Mouse (Mus musculus) CH12.LX (cell line): ENCODE data around the gene Rpl13. TPM values are rescaled to one million over a fixed set of nuclear protein-coding genes. Genes with fewer than 3 reads are reported as not detected.
A peak's percentile ranks its signal among the peaks of the same experiment; 100 is the strongest.

ENCODE experiments used
- DNase-seq: peaks from one replicate; pipeline ENCODE4 v3.0.0-alpha.2; 2013; ENCODE audit errors: extremely low read depth
- H3K27ac ChIP-seq: 2 replicates; pipeline ENCODE4 v1.5.1; 2012; ENCODE audit warnings: low read depth, mild to moderate bottlenecking, control low read depth, moderate library complexity; ENCODE audit not compliant: insufficient read depth
- H3K27me3 ChIP-seq: replicated peaks from 2 replicates; pipeline ENCODE3; 2012; ENCODE audit warnings: inconsistent platforms
- H3K36me3 ChIP-seq, 2 experiments: replicated peaks in 1 of 2; 2 replicates each; pipeline versions ENCODE3 to v1.6.1; 2012; ENCODE audit warnings: inconsistent platforms in 1 of 2, low read length in 1 of 2, mild to moderate bottlenecking in 1 of 2, mixed read lengths in 1 of 2, moderate library complexity in 1 of 2; ENCODE audit not compliant: control insufficient read depth in 1 of 2, insufficient read depth in 1 of 2
- H3K4me1 ChIP-seq, 2 experiments: 2 replicates each; pipeline ENCODE4 v1.6.1; 2012; ENCODE audit warnings: inconsistent platforms in 1 of 2, moderate library complexity in 1 of 2; ENCODE audit not compliant: insufficient read depth in 2 of 2, control insufficient read depth in 1 of 2
- H3K4me2 ChIP-seq: 2 replicates; pipeline ENCODE4 v1.6.1; 2012; ENCODE audit warnings: low read depth, mild to moderate bottlenecking, control low read depth; ENCODE audit not compliant: poor library complexity, insufficient read depth, severe bottlenecking
- H3K4me3 ChIP-seq, 3 experiments: fragments of 150-350 bp in 1 of 3; sonication (generic) in 1 of 3; replicated peaks in 1 of 3; 2 replicates each; pipeline versions ENCODE3 to v1.5.1; 2011 to 2012; ENCODE audit warnings: low read depth in 2 of 3, low read length in 2 of 3, mild to moderate bottlenecking in 2 of 3, moderate library complexity in 2 of 3, control low read depth in 1 of 3, improper control_type of control experiment in 1 of 3, inconsistent platforms in 1 of 3, mixed read lengths in 1 of 3; ENCODE audit not compliant: poor library complexity in 1 of 3
- H3K79me2 ChIP-seq: replicated peaks from 2 replicates; pipeline ENCODE4 v1.6.1; 2012; ENCODE audit warnings: mild to moderate bottlenecking, moderate library complexity; ENCODE audit not compliant: control insufficient read depth, poor library complexity, insufficient read depth, severe bottlenecking; ENCODE audit errors: extremely low read depth
- H3K9ac ChIP-seq: 2 replicates; pipeline ENCODE4 v1.6.1; 2012; ENCODE audit warnings: low read depth, mild to moderate bottlenecking, control low read depth, moderate library complexity; ENCODE audit not compliant: insufficient read depth
- H3K9me3 ChIP-seq: replicated peaks from 2 replicates; pipeline ENCODE3; 2012; ENCODE audit warnings: low read length, inconsistent platforms, mixed read lengths
- BHLHE40 ChIP-seq: IDR thresholded peaks from 2 replicates; pipeline ENCODE4 v1.6.1; 2011; ENCODE audit warnings: mild to moderate bottlenecking, low read depth, low read length, improper control_type of control experiment
- CHD1 ChIP-seq: IDR thresholded peaks from 2 replicates; pipeline ENCODE4 v1.6.1; 2012; ENCODE audit warnings: low read depth, low read length, improper control_type of control experiment, inconsistent platforms
- CTCF ChIP-seq, 2 experiments: IDR thresholded peaks in 1 of 2; conservative IDR thresholded peaks in 1 of 2; 2 replicates each; pipeline ENCODE4 v1.5.1; 2011 to 2012; ENCODE audit warnings: low read depth in 2 of 2, low read length in 2 of 2, improper control_type of control experiment in 1 of 2, inconsistent platforms in 1 of 2, mild to moderate bottlenecking in 1 of 2, moderate library complexity in 1 of 2
- E2F4 ChIP-seq: IDR thresholded peaks from 2 replicates; pipeline ENCODE4 v1.6.1; 2011; ENCODE audit warnings: low read depth, low read length, improper control_type of control experiment; ENCODE audit not compliant: insufficient replicate concordance
- ELF1 ChIP-seq: IDR thresholded peaks from 2 replicates; pipeline ENCODE4 v1.6.1; 2014; ENCODE audit warnings: low read depth, mild to moderate bottlenecking, inconsistent platforms, low read length, improper control_type of control experiment
- EP300 ChIP-seq: IDR thresholded peaks from 2 replicates; pipeline ENCODE4 v1.6.1; 2011; ENCODE audit warnings: low read length, improper control_type of control experiment
- ETS1 ChIP-seq: conservative IDR thresholded peaks from 2 replicates; pipeline ENCODE4 v1.6.1; 2012; ENCODE audit warnings: low read depth, mild to moderate bottlenecking, inconsistent platforms, low read length, improper control_type of control experiment, moderate library complexity
- GABPA ChIP-seq: IDR thresholded peaks from 2 replicates; pipeline ENCODE4 v1.6.1; 2012; ENCODE audit warnings: low read depth, low read length, improper control_type of control experiment, inconsistent platforms; ENCODE audit not compliant: insufficient replicate concordance
- HCFC1 ChIP-seq: IDR thresholded peaks from 2 replicates; pipeline ENCODE4 v1.6.1; 2012; ENCODE audit warnings: low read depth, mild to moderate bottlenecking, inconsistent platforms, low read length, improper control_type of control experiment
- IRF4 ChIP-seq: IDR thresholded peaks from 2 replicates; pipeline ENCODE4 v1.6.1; 2014; ENCODE audit warnings: low read depth, mild to moderate bottlenecking, inconsistent platforms, low read length, improper control_type of control experiment
- JUN ChIP-seq: IDR thresholded peaks from 2 replicates; pipeline ENCODE4 v1.6.1; 2011; ENCODE audit warnings: low read depth, mild to moderate bottlenecking, low read length, improper control_type of control experiment, moderate library complexity; ENCODE audit not compliant: insufficient read depth
- JUND ChIP-seq: conservative IDR thresholded peaks from 2 replicates; pipeline ENCODE4 v1.6.1; 2011; ENCODE audit warnings: low read depth, low read length, improper control_type of control experiment
- KAT2A ChIP-seq: IDR thresholded peaks from 2 replicates; pipeline ENCODE4 v1.6.1; 2012; ENCODE audit warnings: low read length, improper control_type of control experiment, inconsistent platforms; ENCODE audit not compliant: insufficient replicate concordance
- MAFK ChIP-seq: IDR thresholded peaks from 2 replicates; pipeline ENCODE4 v1.6.1; 2011; ENCODE audit warnings: low read length, improper control_type of control experiment; ENCODE audit not compliant: insufficient replicate concordance
- MAZ ChIP-seq: IDR thresholded peaks from 2 replicates; pipeline ENCODE4 v1.6.1; 2012; ENCODE audit warnings: low read depth, mild to moderate bottlenecking, inconsistent platforms, low read length, improper control_type of control experiment, moderate library complexity
- MYC ChIP-seq: IDR thresholded peaks from 2 replicates; pipeline ENCODE4 v1.6.1; 2011; ENCODE audit warnings: low read depth, mild to moderate bottlenecking, improper control_type of control experiment, low read length
- NELFE ChIP-seq: IDR thresholded peaks from 2 replicates; pipeline ENCODE4 v1.6.1; 2011; ENCODE audit warnings: low read depth, low read length, improper control_type of control experiment
- NRF1 ChIP-seq: IDR thresholded peaks from 2 replicates; pipeline ENCODE4 v1.6.1; 2014; ENCODE audit warnings: low read depth, mild to moderate bottlenecking, inconsistent platforms, low read length, improper control_type of control experiment, moderate library complexity
- PAX5 ChIP-seq: IDR thresholded peaks from 2 replicates; pipeline ENCODE4 v1.6.1; 2012; ENCODE audit warnings: low read length, inconsistent platforms, mixed read lengths
- POLR2A ChIP-seq: IDR thresholded peaks from 2 replicates; pipeline ENCODE4 v1.6.1; 2011; ENCODE audit warnings: low read depth, mild to moderate bottlenecking, improper control_type of control experiment, low read length
- RAD21 ChIP-seq: IDR thresholded peaks from 2 replicates; pipeline ENCODE4 v1.6.1; 2011; ENCODE audit warnings: low read depth, mild to moderate bottlenecking, low read length, improper control_type of control experiment, moderate library complexity
- RCOR1 ChIP-seq: conservative IDR thresholded peaks from 2 replicates; pipeline ENCODE4 v1.6.1; 2012; ENCODE audit warnings: low read depth, mild to moderate bottlenecking, inconsistent platforms, low read length, improper control_type of control experiment
- SIN3A ChIP-seq: IDR thresholded peaks from 2 replicates; pipeline ENCODE4 v1.6.1; 2012; ENCODE audit warnings: low read length, improper control_type of control experiment, inconsistent platforms
- SMC3 ChIP-seq: IDR thresholded peaks from 2 replicates; pipeline ENCODE4 v1.6.1; 2011; ENCODE audit warnings: low read depth, low read length, improper control_type of control experiment
- TCF12 ChIP-seq: IDR thresholded peaks from 2 replicates; pipeline ENCODE4 v1.6.1; 2014; ENCODE audit warnings: low read depth, mild to moderate bottlenecking, inconsistent platforms, low read length, improper control_type of control experiment
- USF1 ChIP-seq: IDR thresholded peaks from 2 replicates; pipeline ENCODE4 v1.6.1; 2014; ENCODE audit warnings: low read depth, mild to moderate bottlenecking, inconsistent platforms, low read length, improper control_type of control experiment
- ZC3H11A ChIP-seq: IDR thresholded peaks from 2 replicates; pipeline ENCODE4 v1.6.1; 2012; ENCODE audit warnings: low read depth, mild to moderate bottlenecking, inconsistent platforms, low read length, improper control_type of control experiment
- ZKSCAN1 ChIP-seq: IDR thresholded peaks from 2 replicates; pipeline ENCODE4 v1.6.1; 2012; ENCODE audit warnings: low read depth, inconsistent platforms, low read length, improper control_type of control experiment, borderline replicate concordance
- ZMIZ1 ChIP-seq: IDR thresholded peaks from 2 replicates; pipeline ENCODE4 v1.6.1; 2012; ENCODE audit warnings: low read depth, mild to moderate bottlenecking, inconsistent platforms, low read length, improper control_type of control experiment
- dilution Hi-C: fragments of 300-500 bp; cut with MboI; formaldehyde crosslinking; loops from 2 replicates; pipeline ENCODE4 v1.14.3; 2020; ENCODE audit warnings: low sequenced_read_pairs; ENCODE audit not compliant: extremely low pct_unique_long_range_greater_than_20kb, extremely low pct_ligation_motif_present
- in situ Hi-C: fragments of 300-500 bp; cut with MboI; formaldehyde crosslinking; loops from 3 replicates; pipeline ENCODE4 v1.14.3; 2019; ENCODE audit warnings: low sequenced_read_pairs, low pct_ligation_motif_present, low pct_unique_long_range_greater_than_20kb, mixed read lengths
- polyA plus RNA-seq: library from polyadenylated mRNA; unstranded; fragments of >175 nt; gene quantifications from 2 replicates; pipeline ENCODE4 v1.2.1, GENCODE M21; 2012; ENCODE audit warnings: low read depth; ENCODE audit not compliant: insufficient read length
- total RNA-seq, 2 experiments: library from RNA; depleted of rRNA; stranded (reverse); fragments of 300-350 nt in 1 of 2; fragments of >200 nt in 1 of 2; gene quantifications; 2 replicates each; pipeline ENCODE4 v1.2.3; 2012 to 2014

Gene Rpl13
- total and polyA plus RNA-seq, 3 experiments: 973 to 3,721 (median 2,709) TPM

DNA sequence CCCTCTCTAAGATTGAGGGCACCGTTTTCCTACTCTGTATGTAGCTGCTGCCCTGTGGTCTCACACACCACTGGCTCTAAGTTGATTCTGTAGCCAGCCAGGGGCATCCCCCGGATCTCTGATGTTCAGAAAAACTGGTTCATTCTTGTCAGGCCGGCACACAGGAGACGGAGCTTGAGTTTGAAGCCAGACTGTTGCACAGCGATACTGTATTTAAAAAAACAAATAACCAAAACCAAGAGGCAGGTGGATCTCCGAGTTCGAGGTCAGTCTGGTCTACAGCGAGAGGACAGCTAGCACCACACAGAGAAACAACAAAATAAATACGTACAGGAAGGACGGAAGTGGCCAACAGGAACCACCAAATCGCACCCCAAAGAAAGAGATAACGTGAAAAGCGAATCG is 37.3 kb upstream of the Rpl13 start:
- Histone ChIP-seq H3K27ac (peak overlapping the region; percentile 27; the same call in 1 of the 2 replicates), H3K4me1 (peaks cover 7 to 26% of the 10 kb centered on the region in 2 experiments), H3K9me3 (no peaks in the 10 kb centered on the region), H3K4me2 (peak overlapping the region; percentile 69), H3K27me3 (no peaks in the 10 kb centered on the region), H3K36me3 (peaks cover 0 to 29% of the 10 kb centered on the region in 2 experiments), H3K79me2 (peaks cover 11% of the 10 kb centered on the region), H3K9ac (peak overlapping the region; percentile 69), H3K4me3 (peak overlapping the region; percentile 58 to 98 (median 76))
- in situ Hi-C loops: no loop called here
- peak; percentile 73 for DNase-seq
- TF ChIP-seq MAZ (0 out of 2 replicates have a peak, but pooled peaks have one; percentile 49), E2F4 (no peak), EP300 (no peak), CHD1 (peak; percentile 79; the same call in 1 of the 2 replicates)
- dilution Hi-C loops: no loop called here

DNA sequence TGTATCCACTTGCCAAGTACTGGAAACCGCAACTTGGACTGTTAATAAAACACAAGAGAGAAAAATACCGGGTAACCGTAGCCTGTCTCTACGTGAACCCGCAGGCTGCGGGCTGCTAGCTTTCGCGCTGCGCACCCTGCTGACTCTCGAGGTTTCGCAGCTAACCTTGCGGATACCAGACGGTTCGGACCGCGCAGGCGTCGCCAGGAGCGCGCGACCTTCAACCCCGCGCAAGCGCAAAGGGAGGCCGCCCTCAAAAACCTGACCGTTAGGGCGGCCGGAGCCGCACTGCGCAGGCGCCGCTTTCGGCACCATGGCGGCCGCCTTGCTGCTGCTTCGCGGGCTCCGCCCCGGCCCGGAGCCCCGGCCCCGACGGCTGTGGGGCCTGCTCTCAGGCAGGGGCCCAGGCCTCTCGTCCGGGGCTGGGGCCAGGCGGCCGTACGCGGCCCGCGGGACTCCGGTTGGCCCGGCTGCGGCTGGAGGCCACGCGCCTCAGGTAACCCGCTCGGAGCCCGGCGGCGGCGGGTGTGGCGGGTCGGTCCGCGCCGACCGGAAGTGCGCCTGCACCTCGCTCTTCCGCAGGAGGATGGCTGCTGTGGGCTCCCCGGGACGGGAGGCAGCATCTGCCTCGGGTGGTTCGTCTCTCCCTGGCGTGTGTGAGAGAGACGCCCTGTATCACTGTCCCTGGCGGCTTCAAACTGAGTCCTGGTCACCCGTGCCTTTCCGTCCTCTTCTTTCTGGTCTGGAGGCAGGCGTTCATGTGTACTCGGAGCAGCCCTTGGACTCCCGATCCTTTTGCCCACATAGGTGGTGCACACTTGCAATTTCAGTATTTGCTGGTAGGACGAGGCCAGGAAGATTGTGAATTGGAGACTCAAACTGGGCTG is 36.7 kb upstream of the Rpl13 start:
- Histone ChIP-seq H3K9ac (peak overlapping the region; percentile 84), H3K4me1 (peaks cover 7 to 26% of the 10 kb centered on the region in 2 experiments), H3K79me2 (peaks cover 11% of the 10 kb centered on the region), H3K4me2 (peak overlapping the region; percentile 85; the same call in 1 of the 2 replicates), H3K36me3 (peaks cover 0 to 30% of the 10 kb centered on the region in 2 experiments), H3K27me3 (no peaks in the 10 kb centered on the region), H3K4me3 (peak overlapping the region; percentile 82 to 98 (median 98)), H3K9me3 (no peaks in the 10 kb centered on the region), H3K27ac (peak overlapping the region; percentile 62)
- DNase-seq: peak; percentile 96
- dilution Hi-C loops (no loop called here), in situ Hi-C loops (no loop called here)
- TF ChIP-seq EP300: no peak
- TF ChIP-seq SMC3: peak; percentile 67
- TF ChIP-seq IRF4: peak; percentile 39; the same call in 1 of the 2 replicates
- no peak; the same call in 1 of the 2 replicates for TF ChIP-seq ETS1
- TF ChIP-seq CHD1: no peak
- TF ChIP-seq BHLHE40: no peak
- TF ChIP-seq PAX5: no peak
- no peak; the same call in 1 of the 2 replicates for TF ChIP-seq JUND
- 0 out of 2 replicates have a peak, but pooled peaks have one; percentile 42 for TF ChIP-seq MAFK
- peak; percentile 98 for TF ChIP-seq POLR2A
- TF ChIP-seq RCOR1: peak; percentile 47
- TF ChIP-seq RAD21: peak; percentile 49
- TF ChIP-seq MYC: no peak; the same call in 1 of the 2 replicates
- TF ChIP-seq KAT2A: peak; percentile 69; the same call in 1 of the 2 replicates
- no peak for TF ChIP-seq JUN
- TF ChIP-seq CTCF (conservative IDR thresholded peaks at IDR 0.05 in 1 of 2, IDR thresholded peaks at IDR 0.05 in 1 of 2; ENCODE audit: low read depth in 2 of 2, low read length in 2 of 2): peak in 1 of 2 experiments; percentile 58; a peak in 2 of 4 replicates
- TF ChIP-seq ZMIZ1: peak; percentile 82; the same call in 1 of the 2 replicates
- no peak for TF ChIP-seq ZKSCAN1
- no peak for TF ChIP-seq ZC3H11A
- TF ChIP-seq NELFE: peak; percentile 96
- TF ChIP-seq GABPA: no peak
- TF ChIP-seq NRF1: peak; percentile 96
- peak; percentile 81 for TF ChIP-seq TCF12
- TF ChIP-seq HCFC1: peak; percentile 79
- peak; percentile 82 for TF ChIP-seq ELF1
- TF ChIP-seq USF1: no peak
- 0 out of 2 replicates have a peak, but pooled peaks have one; percentile 14 for TF ChIP-seq MAZ
- TF ChIP-seq SIN3A: peak; percentile 68; the same call in 1 of the 2 replicates
